Mouse (Mus musculus) erythroblast, embryonic 14.5 days (primary cell): Measurements from ENCODE around the gene Fgd5.

Source experiments
- GATA1 ChIP-seq: IDR thresholded peaks from 2 replicates; pipeline ENCODE4 v1.6.1; 2012; ENCODE audit warnings: low read length, inconsistent platforms, mixed read lengths
- TAL1 ChIP-seq: IDR thresholded peaks from 3 replicates; pipeline ENCODE4 v1.6.1; 2012; ENCODE audit warnings: low read length, inconsistent platforms, mixed read lengths

DNA sequence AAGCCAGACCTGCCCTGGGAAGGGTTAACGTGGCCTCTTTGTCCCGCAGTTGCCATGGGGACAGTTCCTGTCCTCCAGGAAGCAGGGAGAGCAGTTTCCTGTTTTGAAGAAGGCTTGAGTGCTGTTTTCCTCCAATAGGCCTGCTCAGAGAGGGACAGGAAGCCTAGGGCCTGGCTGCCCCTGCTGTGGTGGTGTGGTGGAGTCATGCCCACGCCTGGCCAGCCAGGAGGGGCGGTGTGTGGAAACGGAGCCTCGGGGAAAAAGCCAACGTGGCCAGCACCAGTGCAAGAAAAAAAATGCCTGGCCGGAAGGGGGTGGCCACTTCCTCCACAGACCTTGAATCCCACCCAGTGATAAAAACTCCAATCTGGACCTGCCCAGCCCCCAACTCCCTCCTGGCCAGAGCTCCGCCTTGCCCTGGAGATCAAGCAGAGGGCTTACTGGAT lies 6.5 kb upstream of the Fgd5 start:
- TF ChIP-seq GATA1 = no peak
- no peak for TF ChIP-seq TAL1
